Mouse (Mus musculus): ENCODE data around the gene Arl15.
A peak's percentile ranks its signal among the peaks of the same experiment; 100 is the strongest.

Gene Arl15

GRCm38 (mm10) chr13:113800246-113800645 lies 5.9 kb downstream of the Arl15 start:
- DNase-seq (ENCODE audit: low spot score in 2 of 2), result no peak

- no peak for DNase-seq (ENCODE audit: low spot score in 2 of 2)
Observed at GRCm38 (mm10) chr13:113802571-113802970, 8.3 kb downstream of the Arl15 start.

- DNase-seq (ENCODE audit: low spot score in 2 of 2), result no peak
Observed at GRCm38 (mm10) chr13:113811141-113811540, 16.8 kb downstream of the Arl15 start.

GRCm38 (mm10) chr13:113811910-113812592 lies 17.7 kb downstream of the Arl15 start:
- peak; percentile 13 to 16 for DNase-seq (ENCODE audit: low spot score in 2 of 2)

GRCm38 (mm10) chr13:113812593-113812975 lies 18.3 kb downstream of the Arl15 start:
- DNase-seq (ENCODE audit: low spot score in 2 of 2), result no peak

GRCm38 (mm10) chr13:113814121-113814520 lies 19.8 kb downstream of the Arl15 start:
- DNase-seq (ENCODE audit: low spot score in 2 of 2), result no peak

- DNase-seq (ENCODE audit: low spot score in 2 of 2), result no peak
Observed at GRCm38 (mm10) chr13:113815697-113816420, 21.6 kb downstream of the Arl15 start.

GRCm38 (mm10) chr13:113816421-113816810 lies 22.1 kb downstream of the Arl15 start:
- no peak for DNase-seq (ENCODE audit: low spot score in 2 of 2)

GRCm38 (mm10) chr13:113819006-113819405 lies 24.7 kb downstream of the Arl15 start:
- DNase-seq (ENCODE audit: low spot score in 2 of 2), result no peak

GRCm38 (mm10) chr13:113820176-113820575 lies 25.9 kb downstream of the Arl15 start:
- no peak for DNase-seq (ENCODE audit: low spot score in 2 of 2)

GRCm38 (mm10) chr13:113821891-113822290 lies 27.6 kb downstream of the Arl15 start:
- DNase-seq (ENCODE audit: low spot score in 2 of 2), result no peak

GRCm38 (mm10) chr13:113824027-113824426 lies 29.7 kb downstream of the Arl15 start:
- no peak for DNase-seq (ENCODE audit: low spot score in 2 of 2)

- no peak for DNase-seq (ENCODE audit: low spot score in 2 of 2)
Observed at GRCm38 (mm10) chr13:113828633-113829032, 34.3 kb downstream of the Arl15 start.

GRCm38 (mm10) chr13:113829079-113829478 lies 34.8 kb downstream of the Arl15 start:
- no peak for DNase-seq (ENCODE audit: low spot score in 2 of 2)

GRCm38 (mm10) chr13:113830805-113831204 lies 36.5 kb downstream of the Arl15 start:
- no peak for DNase-seq (ENCODE audit: low spot score in 2 of 2)

GRCm38 (mm10) chr13:113832947-113833346 lies 38.6 kb downstream of the Arl15 start:
- no peak for DNase-seq (ENCODE audit: low spot score in 2 of 2)

GRCm38 (mm10) chr13:113835921-113836320 lies 41.6 kb downstream of the Arl15 start:
- no peak for DNase-seq (ENCODE audit: low spot score in 2 of 2)

GRCm38 (mm10) chr13:113838601-113839576 lies 44.6 kb downstream of the Arl15 start:
- no peak for DNase-seq (ENCODE audit: low spot score in 2 of 2)

- no peak for DNase-seq (ENCODE audit: low spot score in 2 of 2)
Observed at GRCm38 (mm10) chr13:113840421-113840820, 46.1 kb downstream of the Arl15 start.

GRCm38 (mm10) chr13:113842411-113843309 lies 48.4 kb downstream of the Arl15 start:
- no peak for DNase-seq (ENCODE audit: low spot score in 2 of 2)

- no peak for DNase-seq (ENCODE audit: low spot score in 2 of 2)
Observed at GRCm38 (mm10) chr13:113843310-113843649, 49.0 kb downstream of the Arl15 start.
